Mouse (Mus musculus) left cerebral cortex, postnatal 4 days (tissue): ENCODE data around the gene 4931414P19Rik. TPM values are rescaled to one million over a fixed set of nuclear protein-coding genes. Genes with fewer than 3 reads are reported as not detected.

Source experiments
- DNase-seq: peaks from one replicate; pipeline ENCODE4 v3.0.0-alpha.2; 2022
- intact Hi-C: fragments of 180-260 bp; cut with DNase I; formaldehyde crosslinking; loops from one replicate; pipeline ENCODE4 v1.15.1; 2025
- total RNA-seq, 2 experiments: library from RNA; stranded (reverse); gene quantifications; 2 replicates each; pipeline ENCODE4 v1.2.3; 2021

The 4931414P19Rik gene
- total RNA-seq, 2 experiments from 2014 or later: 3.2 to 4.4 TPM

GRCm38 (mm10) chr14:54594055-54594454, 11.7 kb downstream of the 4931414P19Rik start:
- DNase-seq: no peak
- intact Hi-C loops: no loop called here

GRCm38 (mm10) chr14:54592319-54592934, 13.4 kb downstream of the 4931414P19Rik start:
- peak; percentile 55 for DNase-seq
- intact Hi-C loops: no loop called here

- intact Hi-C loops: no loop called here
- no peak for DNase-seq
Measured at GRCm38 (mm10) chr14:54591056-54591455, 14.7 kb downstream of the 4931414P19Rik start.

- peak; percentile 66 for DNase-seq
- intact Hi-C loops: no loop called here
Measured at GRCm38 (mm10) chr14:54583681-54584338, 22.0 kb downstream of the 4931414P19Rik start.

- intact Hi-C loops: no loop called here
- no peak for DNase-seq
Measured at GRCm38 (mm10) chr14:54582536-54582935, 23.3 kb downstream of the 4931414P19Rik start.

GRCm38 (mm10) chr14:54579638-54580037, 26.2 kb downstream of the 4931414P19Rik start:
- intact Hi-C loops: no loop called here

GRCm38 (mm10) chr14:54578063-54578462, 27.7 kb downstream of the 4931414P19Rik start:
- no peak for DNase-seq
- intact Hi-C loops: no loop called here

More at GRCm38 (mm10) chr14:54579638-54580037, 26.2 kb downstream of the 4931414P19Rik start:
- DNase-seq: no peak

GRCm38 (mm10) chr14:54577089-54577982, 28.5 kb downstream of the 4931414P19Rik start, which contains the start of gene Ajuba:
Gene Ajuba, minus strand, starts transcription at chr14:54577558.
- peak; percentile 82 for DNase-seq
- intact Hi-C loops: no loop called here

GRCm38 (mm10) chr14:54576241-54577088, 29.3 kb downstream of the 4931414P19Rik start:
- intact Hi-C loops: no loop called here
- peak; percentile 21 for DNase-seq

- intact Hi-C loops: no loop called here
- peak; percentile 30 for DNase-seq
Measured at GRCm38 (mm10) chr14:54575631-54576030, 30.2 kb downstream of the 4931414P19Rik start.

- intact Hi-C loops: no loop called here
- no peak for DNase-seq
Measured at GRCm38 (mm10) chr14:54575031-54575430, 30.8 kb downstream of the 4931414P19Rik start.

GRCm38 (mm10) chr14:54574253-54574652, 31.5 kb downstream of the 4931414P19Rik start:
- intact Hi-C loops: no loop called here
- DNase-seq: peak; percentile 54

- intact Hi-C loops: no loop called here
- DNase-seq: no peak
Measured at GRCm38 (mm10) chr14:54572790-54573736, 32.7 kb downstream of the 4931414P19Rik start.

- intact Hi-C loops: no loop called here
- no peak for DNase-seq
Measured at GRCm38 (mm10) chr14:54572122-54572521, 33.7 kb downstream of the 4931414P19Rik start.

- no peak for DNase-seq
- intact Hi-C loops: loop anchor here (5.0 kb wide), 1 partner anchor 73 kb away; the partner anchor contains the start of genes Cdh24 and Gm17606
Measured at GRCm38 (mm10) chr14:54569451-54570392, 36.1 kb downstream of the 4931414P19Rik start.

GRCm38 (mm10) chr14:54568694-54569414, 36.9 kb downstream of the 4931414P19Rik start:
- peak; percentile 73 for DNase-seq
- intact Hi-C loops: loop anchor here (5.0 kb wide), 1 partner anchor 73 kb away; the partner anchor contains the start of genes Cdh24 and Gm17606
